Mouse (Mus musculus): ENCODE results near the gene Prr13.

GRCm38 (mm10) chr15:102511285-102511833 is 52.5 kb downstream of the Prr13 start:
- TF ChIP-seq POLR2A (IDR thresholded peaks at IDR 0.05; ENCODE audit: control insufficient read depth, low read depth, low read length) (no peak), CTCF (IDR thresholded peaks at IDR 0.05; ENCODE audit: control insufficient read depth, insufficient read depth, insufficient replicate concordance, low read depth, low read length) (no peak)

Measured in testis, adult 2 months (tissue).